Mouse (Mus musculus): ENCODE measurements at regions not wholly inside any gene's neighbourhood (a gene's known extent, or its start where the extent isn't known, plus 50 kb on each side); places are given as distances from the start of the nearest gene placed in this dataset.

GRCm38 (mm10) chr16:79279006-79279405 lies 188.1 kb upstream of the Tmprss15 start:
- no peak for TF ChIP-seq CTCF (IDR thresholded peaks at IDR 0.05; ENCODE audit: low read depth, low read length)
- TF ChIP-seq POLR2A (IDR thresholded peaks at IDR 0.05; ENCODE audit: borderline replicate concordance, low read depth, low read length): no peak
